In genomic region chr2:4621471-4621985, GRCm38 (mm10) we compare ENCODE assay signal across 11 mouse cellular contexts. TPM values are rescaled to one million over a fixed set of nuclear protein-coding genes. Genes with fewer than 3 reads are reported as not detected.
DNase-seq lines count a peak whose midpoint lies in the region; ATAC-seq lines count a peak whose summit lies in the region.
"Had no signal": no experiment of that assay in that cellular context is flagged by ENCODE, and none has a peak within 500 bp of the region (broad histone marks: within the 10 kb centered on the region; RNA-seq: fewer than 3 reads in every experiment).

No protein-coding gene starts in this region.

- ATAC-seq in lung, embryonic 15.5 days (ENCODE audit: borderline replicate concordance, extremely low read depth, low FRiP score, low TSS enrichment): no peak
- ATAC-seq in heart, embryonic 16.5 days (replicated peaks; ENCODE audit: extremely low read depth, insufficient read depth, low FRiP score): 0 out of 2 replicates have a peak, but pooled peaks have one; percentile 55
- no peak; the same call in 1 of the 2 replicates for ATAC-seq in stomach, embryonic 15.5 days (ENCODE audit: insufficient read depth, low FRiP score, low read depth)
- ATAC-seq: forebrain, embryonic 16.5 days; midbrain, embryonic 16.5 days had no signal

- no peak overlapping the region for H3K9ac ChIP-seq in lung, embryonic 15.5 days
- H3K9ac ChIP-seq in heart, embryonic 16.5 days (ENCODE audit: low read length): no peak overlapping the region
- no peak overlapping the region for H3K9ac ChIP-seq in stomach, embryonic 15.5 days

- WGBS in lung, embryonic 15.5 days: 72% methylated on average over 3 of the region's 3 CpGs
- WGBS in heart, embryonic 16.5 days: 67% methylated on average over 3 of the region's 3 CpGs
- WGBS in stomach, embryonic 15.5 days: 56% methylated on average over 3 of the region's 3 CpGs

- H3K4me3 ChIP-seq in lung, embryonic 15.5 days: no peak overlapping the region
- H3K4me3 ChIP-seq in heart, embryonic 16.5 days (ENCODE audit: low read length): no peak overlapping the region
- no peak overlapping the region for H3K4me3 ChIP-seq in stomach, embryonic 15.5 days (replicated peaks)

- no peaks in the 10 kb centered on the region for H3K27me3 ChIP-seq in lung, embryonic 15.5 days
- H3K27me3 ChIP-seq in heart, embryonic 16.5 days (ENCODE audit: control insufficient read depth, insufficient read depth, low read length): no peaks in the 10 kb centered on the region
- H3K27me3 ChIP-seq in stomach, embryonic 15.5 days (replicated peaks): no peaks in the 10 kb centered on the region

- no peak overlapping the region for H3K4me2 ChIP-seq in lung, embryonic 15.5 days
- no peak overlapping the region for H3K4me2 ChIP-seq in heart, embryonic 16.5 days (ENCODE audit: low read depth, low read length)
- no peak overlapping the region for H3K4me2 ChIP-seq in stomach, embryonic 15.5 days

- H3K36me3 ChIP-seq in lung, embryonic 15.5 days: peaks cover 31% of the 10 kb centered on the region
- peaks cover 11% of the 10 kb centered on the region; the same call in 1 of the 2 replicates for H3K36me3 ChIP-seq in heart, embryonic 16.5 days (ENCODE audit: control insufficient read depth, insufficient read depth)
- peaks cover 7% of the 10 kb centered on the region; the same call in 1 of the 2 replicates for H3K36me3 ChIP-seq in stomach, embryonic 15.5 days

- peak overlapping the region; percentile 69 for H3K27ac ChIP-seq in lung, embryonic 15.5 days
- peak overlapping the region; percentile 67 for H3K27ac ChIP-seq in heart, embryonic 16.5 days (ENCODE audit: low read length)
- peak overlapping the region; percentile 77 for H3K27ac ChIP-seq in stomach, embryonic 15.5 days

- DNase-seq in heart, adult 11 months: peak; percentile 92
- no peak for DNase-seq in heart, postnatal 4 days
- no peak for DNase-seq in lung, postnatal 4 days
- DNase-seq in frontal cortex, postnatal 36 days (ENCODE audit: low spot score in 2 of 2): no peak
- no peak for DNase-seq in T-cell, adult 2 months (ENCODE audit: low spot score)
- DNase-seq: adrenal gland, adult 2 months had no signal

- H3K4me1 ChIP-seq in lung, embryonic 15.5 days: peaks cover 18% of the 10 kb centered on the region
- no peaks in the 10 kb centered on the region; the same call in 1 of the 2 replicates for H3K4me1 ChIP-seq in heart, embryonic 16.5 days (ENCODE audit: control insufficient read depth, insufficient read depth, low read length)
- H3K4me1 ChIP-seq in stomach, embryonic 15.5 days: 0 out of 2 replicates have a peak, but pooled peaks cover 5% of the 10 kb centered on the region

- H3K9me3 ChIP-seq in lung, embryonic 15.5 days: no peaks in the 10 kb centered on the region
- no peaks in the 10 kb centered on the region for H3K9me3 ChIP-seq in heart, embryonic 16.5 days (replicated peaks; ENCODE audit: control insufficient read depth, low read length)
- no peaks in the 10 kb centered on the region for H3K9me3 ChIP-seq in stomach, embryonic 15.5 days

RNA-seq across cellular contexts. Expression of gene Prpf18, which starts 30.4 kb away (rescaled TPM):
- 10 to 100 TPM; 29.5 to 35.2 TPM for total RNA-seq in heart, postnatal 4 days (2021)
- polyA plus RNA-seq in lung, embryonic 15.5 days (2015; fragmentation: Nextera tagmentation; extraction: Ambion mirVana): 40.1 and 46.4 TPM in 2 replicates
- 28.3 and 34.2 TPM in 2 replicates for polyA plus RNA-seq in heart, embryonic 16.5 days (2015; fragmentation: Nextera tagmentation; extraction: Ambion mirVana)
- polyA plus RNA-seq in stomach, embryonic 15.5 days (2015; fragmentation: Nextera tagmentation; extraction: Ambion mirVana): 32.2 and 32.5 TPM in 2 replicates
